Mouse (Mus musculus): ENCODE results near the gene Gm10772. TPM values are rescaled to one million over a fixed set of nuclear protein-coding genes. Genes with fewer than 3 reads are reported as not detected.
"Not testable (repeated sequence)": the region's sequence is repeated elsewhere in the genome, so short reads cannot be mapped to it uniquely, and the experiment has no call there.

Gene Gm10772
- polyA plus RNA-seq (2015; fragmentation: Nextera tagmentation; extraction: Ambion mirVana) = not detected in 2 replicates

GRCm38 (mm10) chr13:66227473-66227872, at the start of gene Gm10772:
TSS of gene Gm10772 (minus strand) at chr13:66227573.
- H3K9ac ChIP-seq (ENCODE audit: low read length); H3K9me3 ChIP-seq (replicated peaks; ENCODE audit: control insufficient read depth, low read length); H3K4me1 ChIP-seq (ENCODE audit: control insufficient read depth, insufficient read depth, low read length); H3K36me3 ChIP-seq (ENCODE audit: control insufficient read depth, insufficient read depth); H3K27me3 ChIP-seq (ENCODE audit: control insufficient read depth, insufficient read depth, low read length); H3K27ac ChIP-seq (ENCODE audit: low read length); ATAC-seq (replicated peaks; ENCODE audit: extremely low read depth, insufficient read depth, low FRiP score); H3K4me3 ChIP-seq (ENCODE audit: low read length); H3K4me2 ChIP-seq (ENCODE audit: low read depth, low read length): not testable (repeated sequence)
- WGBS = 75% methylated on average over 2 of the region's 3 CpGs

- no CpG with 5 or more reads among the region's 1 CpGs for WGBS
- H3K27ac ChIP-seq (ENCODE audit: low read length); ATAC-seq (replicated peaks; ENCODE audit: extremely low read depth, insufficient read depth, low FRiP score): not testable (repeated sequence)
These were observed 36.5 kb upstream of the Gm10772 start for GRCm38 (mm10) chr13:66263914-66264313.

GRCm38 (mm10) chr13:66263141-66263540, 35.8 kb upstream of the Gm10772 start:
- not testable (repeated sequence) for H3K9me3 ChIP-seq (replicated peaks; ENCODE audit: control insufficient read depth, low read length); H3K4me2 ChIP-seq (ENCODE audit: low read depth, low read length); H3K27me3 ChIP-seq (ENCODE audit: control insufficient read depth, insufficient read depth, low read length); H3K4me3 ChIP-seq (ENCODE audit: low read length); H3K36me3 ChIP-seq (ENCODE audit: control insufficient read depth, insufficient read depth); H3K4me1 ChIP-seq (ENCODE audit: control insufficient read depth, insufficient read depth, low read length); H3K27ac ChIP-seq (ENCODE audit: low read length); ATAC-seq (replicated peaks; ENCODE audit: extremely low read depth, insufficient read depth, low FRiP score); H3K9ac ChIP-seq (ENCODE audit: low read length)
- WGBS = 75% methylated on average over 4 of the region's 7 CpGs

More at GRCm38 (mm10) chr13:66263914-66264313, 36.5 kb upstream of the Gm10772 start:
- not testable (repeated sequence) for H3K9ac ChIP-seq (ENCODE audit: low read length); H3K27me3 ChIP-seq (ENCODE audit: control insufficient read depth, insufficient read depth, low read length); H3K4me2 ChIP-seq (ENCODE audit: low read depth, low read length); H3K9me3 ChIP-seq (replicated peaks; ENCODE audit: control insufficient read depth, low read length); H3K4me1 ChIP-seq (ENCODE audit: control insufficient read depth, insufficient read depth, low read length); H3K36me3 ChIP-seq (ENCODE audit: control insufficient read depth, insufficient read depth); H3K4me3 ChIP-seq (ENCODE audit: low read length)

- no peaks in the 10 kb centered on the region for H3K36me3 ChIP-seq (ENCODE audit: control insufficient read depth, insufficient read depth)
- no peak overlapping the region for H3K4me3 ChIP-seq (ENCODE audit: low read length)
- no CpG with 5 or more reads among the region's 11 CpGs for WGBS
- no peaks in the 10 kb centered on the region for H3K4me1 ChIP-seq (ENCODE audit: control insufficient read depth, insufficient read depth, low read length)
- no peak for ATAC-seq (replicated peaks; ENCODE audit: extremely low read depth, insufficient read depth, low FRiP score)
- H3K9me3 ChIP-seq (replicated peaks; ENCODE audit: control insufficient read depth, low read length) = no peaks in the 10 kb centered on the region
- no peaks in the 10 kb centered on the region for H3K27me3 ChIP-seq (ENCODE audit: control insufficient read depth, insufficient read depth, low read length)
- H3K27ac ChIP-seq (ENCODE audit: low read length) = no peak overlapping the region
- no peak overlapping the region for H3K9ac ChIP-seq (ENCODE audit: low read length)
- H3K4me2 ChIP-seq (ENCODE audit: low read depth, low read length) = no peak overlapping the region
These were observed 13.0 kb downstream of the Gm10772 start for GRCm38 (mm10) chr13:66214349-66214748.

GRCm38 (mm10) chr13:66213811-66214210, 13.6 kb downstream of the Gm10772 start:
- H3K36me3 ChIP-seq (ENCODE audit: control insufficient read depth, insufficient read depth); H3K4me2 ChIP-seq (ENCODE audit: low read depth, low read length); H3K4me3 ChIP-seq (ENCODE audit: low read length); H3K9ac ChIP-seq (ENCODE audit: low read length); H3K4me1 ChIP-seq (ENCODE audit: control insufficient read depth, insufficient read depth, low read length); H3K9me3 ChIP-seq (replicated peaks; ENCODE audit: control insufficient read depth, low read length); ATAC-seq (replicated peaks; ENCODE audit: extremely low read depth, insufficient read depth, low FRiP score); H3K27ac ChIP-seq (ENCODE audit: low read length); H3K27me3 ChIP-seq (ENCODE audit: control insufficient read depth, insufficient read depth, low read length): not testable (repeated sequence)
- WGBS = no CpG with 5 or more reads among the region's 1 CpGs

- H3K4me2 ChIP-seq (ENCODE audit: low read depth, low read length); H3K9me3 ChIP-seq (replicated peaks; ENCODE audit: control insufficient read depth, low read length); ATAC-seq (replicated peaks; ENCODE audit: extremely low read depth, insufficient read depth, low FRiP score); H3K9ac ChIP-seq (ENCODE audit: low read length); H3K27me3 ChIP-seq (ENCODE audit: control insufficient read depth, insufficient read depth, low read length); H3K27ac ChIP-seq (ENCODE audit: low read length); H3K4me1 ChIP-seq (ENCODE audit: control insufficient read depth, insufficient read depth, low read length); H3K4me3 ChIP-seq (ENCODE audit: low read length); H3K36me3 ChIP-seq (ENCODE audit: control insufficient read depth, insufficient read depth): not testable (repeated sequence)
- 75% methylated on average over 4 of the region's 12 CpGs for WGBS
These were observed 48.2 kb downstream of the Gm10772 start for GRCm38 (mm10) chr13:66179172-66179571.

Other genes with a start within 250 kb of the Gm10772 start
- gene Gm10324, start 108.0 kb downstream of the Gm10772 start, polyA plus RNA-seq (2015; fragmentation: Nextera tagmentation; extraction: Ambion mirVana) = not detected in 2 replicates
- not detected in 2 replicates for gene 2410141K09Rik, start 213.5 kb upstream of the Gm10772 start, polyA plus RNA-seq (2015; fragmentation: Nextera tagmentation; extraction: Ambion mirVana)

Data from heart, embryonic 16.5 days (tissue).